Mouse (Mus musculus): ENCODE data around the gene Sez6l.

Sez6l gene

GRCm38 (mm10) chr5:112584155-112584769 lies 7.3 kb upstream of the Sez6l start:
- DNase-seq, result peak; percentile 54

- no peak for DNase-seq
Measured at GRCm38 (mm10) chr5:112583304-112583703, 6.3 kb upstream of the Sez6l start.

GRCm38 (mm10) chr5:112577750-112578149 lies 765 bp upstream of the Sez6l start:
- DNase-seq, result peak; percentile 73

- peak; percentile 82 for DNase-seq
Measured at GRCm38 (mm10) chr5:112576361-112576992, 508 bp downstream of the Sez6l start.

GRCm38 (mm10) chr5:112575151-112575915 lies 1.7 kb downstream of the Sez6l start:
- peak; percentile 60 for DNase-seq

GRCm38 (mm10) chr5:112573916-112574315 lies 3.1 kb downstream of the Sez6l start:
- DNase-seq, result peak; percentile 92

- no peak for DNase-seq
Measured at GRCm38 (mm10) chr5:112572217-112572616, 4.8 kb downstream of the Sez6l start.

- DNase-seq, result no peak
Measured at GRCm38 (mm10) chr5:112565489-112565888, 11.5 kb downstream of the Sez6l start.

- DNase-seq, result no peak
Measured at GRCm38 (mm10) chr5:112565083-112565482, 11.9 kb downstream of the Sez6l start.

- no peak for DNase-seq
Measured at GRCm38 (mm10) chr5:112560869-112561499, 16.0 kb downstream of the Sez6l start.

GRCm38 (mm10) chr5:112560139-112560538 lies 16.8 kb downstream of the Sez6l start:
- DNase-seq, result no peak

GRCm38 (mm10) chr5:112557396-112557795 lies 19.6 kb downstream of the Sez6l start:
- no peak for DNase-seq

GRCm38 (mm10) chr5:112556640-112557039 lies 20.3 kb downstream of the Sez6l start:
- no peak for DNase-seq

- DNase-seq, result no peak
Measured at GRCm38 (mm10) chr5:112554508-112554907, 22.5 kb downstream of the Sez6l start.

- DNase-seq, result no peak
Measured at GRCm38 (mm10) chr5:112552786-112553185, 24.2 kb downstream of the Sez6l start.

- peak; percentile 82 for DNase-seq
Measured at GRCm38 (mm10) chr5:112551975-112552728, 24.8 kb downstream of the Sez6l start.

- DNase-seq, result peak; percentile 87
Measured at GRCm38 (mm10) chr5:112548846-112549620, 28.0 kb downstream of the Sez6l start.

- DNase-seq, result peak; percentile 78
Measured at GRCm38 (mm10) chr5:112546771-112547170, 30.2 kb downstream of the Sez6l start.

GRCm38 (mm10) chr5:112538295-112538694 lies 38.7 kb downstream of the Sez6l start:
- DNase-seq, result no peak

GRCm38 (mm10) chr5:112535868-112536267 lies 41.1 kb downstream of the Sez6l start:
- DNase-seq, result no peak

GRCm38 (mm10) chr5:112534146-112534545 lies 42.8 kb downstream of the Sez6l start:
- no peak for DNase-seq
